9 mouse cellular contexts compared by ENCODE assay signal in the genomic region with DNA sequence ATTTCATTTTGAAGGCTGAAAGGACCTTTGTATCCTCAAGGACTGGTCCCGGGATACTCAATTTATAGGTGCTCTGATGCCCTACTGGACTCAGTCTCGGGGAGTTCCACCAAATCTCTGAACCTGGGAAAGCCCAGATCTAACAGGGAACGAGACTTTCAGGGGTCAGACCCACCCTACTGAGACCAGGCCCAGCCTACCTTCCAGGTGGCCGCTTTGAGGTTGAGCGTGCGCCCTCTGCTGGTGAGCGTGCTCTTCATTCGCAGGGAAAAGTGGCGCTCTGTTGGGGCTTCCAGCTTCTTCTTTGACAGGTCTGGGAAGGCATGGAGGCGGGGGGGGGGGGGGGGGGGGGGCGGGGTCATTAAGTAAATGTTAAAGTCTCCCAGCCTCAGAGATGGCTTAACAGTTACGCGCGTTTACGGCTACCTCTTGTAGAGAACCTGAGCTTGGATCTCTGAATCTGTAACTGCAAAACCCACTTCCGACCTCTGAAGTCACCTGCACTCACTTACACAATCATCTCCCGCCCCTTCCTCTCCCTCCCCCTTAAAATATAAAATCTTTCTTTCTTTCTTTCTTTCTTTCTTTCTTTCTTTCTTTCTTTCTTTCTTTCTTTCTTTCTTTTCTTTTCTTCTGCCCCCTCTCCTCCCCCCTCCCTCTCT. TPM values are rescaled to one million over a fixed set of nuclear protein-coding genes. Genes with fewer than 3 reads are reported as not detected.
DNase-seq lines count a peak whose midpoint lies in the region; ATAC-seq and TF ChIP-seq lines count a peak whose summit lies in the region.
"Had no signal": no experiment of that assay in that cellular context is flagged by ENCODE, and none has a peak within 500 bp of the region (broad histone marks: within the 10 kb centered on the region; RNA-seq: fewer than 3 reads in every experiment).

No protein-coding gene starts in this region.

- H3K27me3 ChIP-seq in spleen, adult 2 months (ENCODE audit: control insufficient read depth, insufficient read depth, low read length) = no peaks in the 10 kb centered on the region
- no peaks in the 10 kb centered on the region for H3K27me3 ChIP-seq in liver, embryonic 12.5 days (replicated peaks)
- H3K27me3 ChIP-seq: hindbrain, embryonic 15.5 days had no signal

- H3K9me3 ChIP-seq in liver, embryonic 12.5 days (replicated peaks) = no peaks in the 10 kb centered on the region
- H3K9me3 ChIP-seq: hindbrain, embryonic 15.5 days had no signal

- 0 out of 2 replicates have a peak, but pooled peaks cover 2% of the 10 kb centered on the region for H3K4me1 ChIP-seq in spleen, adult 2 months (ENCODE audit: control insufficient read depth, insufficient read depth, insufficient read length)
- H3K4me1 ChIP-seq in bone marrow macrophage, adult 2 months (ENCODE audit: control insufficient read depth, insufficient read depth, low read length) = peaks cover 2% of the 10 kb centered on the region; the same call in 1 of the 2 replicates
- H3K4me1 ChIP-seq in embryonic fibroblast, embryonic 13.5 days (ENCODE audit: control insufficient read depth, insufficient read depth, low read length) = no peaks in the 10 kb centered on the region
- peaks cover 41% of the 10 kb centered on the region for H3K4me1 ChIP-seq in liver, embryonic 12.5 days

- peak in 1 of 2 experiments; percentile 64 for DNase-seq in spleen, adult 2 months (ENCODE audit: low read depth in 1 of 2, low spot score in 2 of 2)
- DNase-seq in spleen, adult 12 weeks (ENCODE audit: low spot score) = no peak
- DNase-seq in retina, postnatal 7 days (ENCODE audit: low read depth, low spot score) = peak; percentile 67

- no peak overlapping the region for H3K27ac ChIP-seq in spleen, adult 2 months (ENCODE audit: insufficient read depth, low read length)
- no peak overlapping the region for H3K27ac ChIP-seq in bone marrow macrophage, adult 2 months (ENCODE audit: insufficient read depth, low read depth, low read length)
- no peak overlapping the region for H3K27ac ChIP-seq in embryonic fibroblast, embryonic 13.5 days (ENCODE audit: insufficient read depth, low read length)
- no peak overlapping the region for H3K27ac ChIP-seq in liver, embryonic 12.5 days
- H3K27ac ChIP-seq: hindbrain, embryonic 15.5 days had no signal

- peak; percentile 90 for TF ChIP-seq CTCF in spleen, adult 2 months (IDR thresholded peaks at IDR 0.05; ENCODE audit: extremely low read depth, insufficient read depth, insufficient read length, insufficient replicate concordance)
- peak; percentile 89; the same call in 1 of the 2 replicates for TF ChIP-seq CTCF in bone marrow macrophage, adult 2 months (IDR thresholded peaks at IDR 0.05; ENCODE audit: low read depth, low read length)
- peak; percentile 94 for TF ChIP-seq CTCF in embryonic fibroblast, embryonic 13.5 days (IDR thresholded peaks at IDR 0.05; ENCODE audit: borderline replicate concordance, insufficient read depth, low read length)

- TF ChIP-seq POLR2A in spleen, adult 2 months (IDR thresholded peaks at IDR 0.05; ENCODE audit: low read depth, low read length) = no peak
- TF ChIP-seq POLR2A in bone marrow macrophage, adult 2 months (IDR thresholded peaks at IDR 0.05; ENCODE audit: borderline replicate concordance, low read depth, low read length) = no peak
- TF ChIP-seq POLR2A in embryonic fibroblast, embryonic 13.5 days (IDR thresholded peaks at IDR 0.05; ENCODE audit: low read depth, low read length) = no peak

- H3K4me2 ChIP-seq in liver, embryonic 12.5 days = peak overlapping the region; percentile 15
- H3K4me2 ChIP-seq: hindbrain, embryonic 15.5 days had no signal

- H3K9ac ChIP-seq in liver, embryonic 12.5 days = no peak overlapping the region
- H3K9ac ChIP-seq: hindbrain, embryonic 15.5 days had no signal

- 12% methylated on average over 15 of the region's 17 CpGs for WGBS in spleen, adult 2 months
- WGBS in liver, embryonic 12.5 days (ENCODE audit: insufficient replicate concordance) = 19% methylated on average over 15 of the region's 17 CpGs

- H3K4me3 ChIP-seq in spleen, adult 2 months (ENCODE audit: extremely low read depth, insufficient read depth, insufficient read length) = no peak overlapping the region
- H3K4me3 ChIP-seq in bone marrow macrophage, adult 2 months (ENCODE audit: insufficient read depth, low read length) = no peak overlapping the region
- H3K4me3 ChIP-seq in embryonic fibroblast, embryonic 13.5 days (ENCODE audit: insufficient read depth, low read length) = no peak overlapping the region
- no peak overlapping the region for H3K4me3 ChIP-seq in liver, embryonic 12.5 days
- H3K4me3 ChIP-seq: hindbrain, embryonic 15.5 days had no signal

- H3K36me3 ChIP-seq in spleen, adult 2 months (ENCODE audit: control insufficient read depth, insufficient read depth, low read length) = no peaks in the 10 kb centered on the region
- H3K36me3 ChIP-seq in liver, embryonic 12.5 days = peaks cover 71% of the 10 kb centered on the region
- H3K36me3 ChIP-seq: hindbrain, embryonic 15.5 days had no signal

- peak; percentile 79 for ATAC-seq in inflammation-experienced regulatory T-cells, adult 6 months
- ATAC-seq in liver, embryonic 12.5 days = peak; percentile 29; the same call in 1 of the 2 replicates
- no peak for ATAC-seq in erythroid progenitor cell, adult 5-6 weeks (replicated peaks; ENCODE audit: low FRiP score, poor library complexity, severe bottlenecking)

RNA-seq across cellular contexts. Expression of a gene that starts 11.2 kb away (rescaled TPM):
- polyA plus RNA-seq in spleen, adult 2 months (2012; rRNA removed) = 1.2 and 1.9 TPM in 2 replicates
- polyA plus RNA-seq in bone marrow macrophage, adult 2 months (2012; ENCODE audit: insufficient read depth, insufficient read length, missing spikeins) = 0.27 TPM in 1 of 2 replicates, not detected in the other
- 0.16 TPM in 1 of 2 replicates, not detected in the other for polyA plus RNA-seq in embryonic fibroblast, embryonic 13.5 days (2011; ENCODE audit: insufficient read length, low read depth, missing spikeins)
- under 1 TPM in 2 of 3 experiments, not detected in 1; 0.42 to 0.47 TPM for polyA plus RNA-seq in inflammation-experienced regulatory T-cells, adult 6 months (2017; shearing (Covaris generic))
- polyA plus RNA-seq in liver, embryonic 12.5 days (2016; fragmentation: Nextera tagmentation; extraction: Ambion mirVana) = 21.1 and 22.6 TPM in 2 replicates
- total RNA-seq in erythroid progenitor cell, adult 5-6 weeks (2015; ENCODE audit: low replicate concordance) = 1.4 TPM in 1 of 2 replicates, not detected in the other
- 0.13 TPM in 1 of 2 replicates, not detected in the other for total RNA-seq in erythroid progenitor cell, adult 5-6 weeks (2017; ENCODE audit: low replicate concordance)

RNA-seq across cellular contexts. Expression of a gene that starts 22.8 kb away (rescaled TPM):
- polyA plus RNA-seq in spleen, adult 2 months (2012; rRNA removed) = not detected in 2 replicates
- 0.12 TPM in 1 of 2 replicates, not detected in the other for polyA plus RNA-seq in bone marrow macrophage, adult 2 months (2012; ENCODE audit: insufficient read depth, insufficient read length, missing spikeins)
- 0.12 TPM in 1 of 2 replicates, not detected in the other for polyA plus RNA-seq in embryonic fibroblast, embryonic 13.5 days (2011; ENCODE audit: insufficient read length, low read depth, missing spikeins)
- polyA plus RNA-seq in inflammation-experienced regulatory T-cells, adult 6 months (2017; shearing (Covaris generic)) = 1 to 10 TPM in 2 of 3 experiments, not detected in 1; 1.2 to 1.5 TPM
- polyA plus RNA-seq in liver, embryonic 12.5 days (2016; fragmentation: Nextera tagmentation; extraction: Ambion mirVana) = 0.06 and 0.13 TPM in 2 replicates
- total RNA-seq in erythroid progenitor cell, adult 5-6 weeks (2015; ENCODE audit: low replicate concordance) = 0.72 TPM in 1 of 2 replicates, not detected in the other
- not detected in 2 replicates for total RNA-seq in erythroid progenitor cell, adult 5-6 weeks (2017; ENCODE audit: low replicate concordance)

RNA-seq across cellular contexts. Expression of a gene that starts 23.3 kb away (rescaled TPM):
- polyA plus RNA-seq in spleen, adult 2 months (2012; rRNA removed) = 212 and 265 TPM in 2 replicates
- polyA plus RNA-seq in bone marrow macrophage, adult 2 months (2012; ENCODE audit: insufficient read depth, insufficient read length, missing spikeins) = 70.7 and 83.1 TPM in 2 replicates
- 63.2 and 72.7 TPM in 2 replicates for polyA plus RNA-seq in embryonic fibroblast, embryonic 13.5 days (2011; ENCODE audit: insufficient read length, low read depth, missing spikeins)
- 10 to 100 TPM; 55.1 to 67.1 (median 62.0) TPM for polyA plus RNA-seq in inflammation-experienced regulatory T-cells, adult 6 months (2017; shearing (Covaris generic))
- 70.3 and 75.2 TPM in 2 replicates for polyA plus RNA-seq in liver, embryonic 12.5 days (2016; fragmentation: Nextera tagmentation; extraction: Ambion mirVana)
- total RNA-seq in erythroid progenitor cell, adult 5-6 weeks (2015; ENCODE audit: low replicate concordance) = 22.6 and 26.3 TPM in 2 replicates
- 20.7 and 20.9 TPM in 2 replicates for total RNA-seq in erythroid progenitor cell, adult 5-6 weeks (2017; ENCODE audit: low replicate concordance)

RNA-seq across cellular contexts. Expression of a gene that starts 58.6 kb away (rescaled TPM):
- 2.0 and 2.2 TPM in 2 replicates for polyA plus RNA-seq in spleen, adult 2 months (2012; rRNA removed)
- polyA plus RNA-seq in bone marrow macrophage, adult 2 months (2012; ENCODE audit: insufficient read depth, insufficient read length, missing spikeins) = not detected in 2 replicates
- polyA plus RNA-seq in embryonic fibroblast, embryonic 13.5 days (2011; ENCODE audit: insufficient read length, low read depth, missing spikeins) = 9.4 and 15.0 TPM in 2 replicates
- polyA plus RNA-seq in inflammation-experienced regulatory T-cells, adult 6 months (2017; shearing (Covaris generic)) = under 1 TPM in 2 of 3 experiments, not detected in 1; 0.09 to 0.15 TPM
- polyA plus RNA-seq in liver, embryonic 12.5 days (2016; fragmentation: Nextera tagmentation; extraction: Ambion mirVana) = 3.8 and 3.9 TPM in 2 replicates
- not detected in 2 replicates for total RNA-seq in erythroid progenitor cell, adult 5-6 weeks (2015; ENCODE audit: low replicate concordance)
- total RNA-seq in erythroid progenitor cell, adult 5-6 weeks (2017; ENCODE audit: low replicate concordance) = not detected in 2 replicates
